Mouse (Mus musculus): ENCODE results near the gene Fbxw9. TPM values are rescaled to one million over a fixed set of nuclear protein-coding genes. Genes with fewer than 3 reads are reported as not detected.
A peak's percentile ranks its signal among the peaks of the same experiment; 100 is the strongest.

Gene Fbxw9
- total RNA-seq, 2 experiments from 2014 or later: 6.8 to 9.1 TPM

DNA sequence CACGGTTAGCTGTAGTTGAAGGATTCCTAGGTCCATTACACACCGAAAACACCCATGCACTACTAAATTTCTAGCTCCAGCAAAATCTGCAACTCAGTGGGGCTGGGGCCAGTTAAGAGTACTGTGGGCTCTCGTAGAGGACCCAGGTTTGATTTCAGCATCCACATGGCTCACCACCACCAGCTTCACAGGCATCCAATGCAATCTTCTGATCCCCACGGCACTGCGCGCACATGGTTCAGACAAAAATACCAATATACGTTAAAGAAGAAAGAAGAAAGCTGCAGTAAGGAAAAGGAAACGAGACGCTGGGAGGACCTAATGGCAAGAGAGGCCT is 23.5 kb upstream of the Fbxw9 start:
- DNase-seq: no peak
- intact Hi-C loops (cut with DNase I): no loop called here

DNA sequence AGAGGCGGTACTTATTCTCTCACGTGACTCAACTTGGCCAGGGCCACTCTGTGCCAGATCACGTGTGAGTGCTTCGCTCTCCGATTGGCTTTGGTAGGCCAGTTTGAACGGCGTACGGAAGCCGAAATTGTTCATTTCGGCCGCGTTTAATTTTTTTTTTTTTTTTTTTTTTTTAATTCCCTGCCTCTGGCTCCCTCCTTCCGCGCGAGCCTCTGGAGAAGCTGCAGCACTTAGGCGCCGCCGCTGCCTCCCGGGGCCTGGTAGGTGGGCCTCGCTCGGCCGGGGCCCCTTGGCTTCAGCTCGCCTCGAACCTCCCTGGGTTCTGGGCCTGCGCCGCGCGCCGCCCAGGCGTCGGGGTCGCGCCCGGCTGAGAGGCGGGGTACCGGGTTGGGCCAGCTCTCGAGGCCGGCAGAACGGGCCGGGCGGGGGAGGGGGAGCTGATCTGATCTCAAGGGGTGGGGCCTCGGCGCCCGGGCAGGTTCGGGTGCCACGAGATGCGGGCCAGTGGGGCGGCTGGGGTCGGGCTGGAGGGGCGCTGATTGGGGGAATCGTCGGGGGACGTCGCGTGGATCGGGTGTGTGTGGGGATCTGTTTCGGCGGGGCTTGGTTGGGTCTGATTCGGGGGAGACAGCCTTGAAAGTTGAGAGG is 23.0 kb upstream of the Fbxw9 start, which contains the start of gene Tnpo2:
Tnpo2 (plus strand) TSS at position 198 of the 648 bp plus-strand sequence.
- peak; percentile 87 to 89 for DNase-seq
- intact Hi-C loops (cut with DNase I): no loop called here

DNA sequence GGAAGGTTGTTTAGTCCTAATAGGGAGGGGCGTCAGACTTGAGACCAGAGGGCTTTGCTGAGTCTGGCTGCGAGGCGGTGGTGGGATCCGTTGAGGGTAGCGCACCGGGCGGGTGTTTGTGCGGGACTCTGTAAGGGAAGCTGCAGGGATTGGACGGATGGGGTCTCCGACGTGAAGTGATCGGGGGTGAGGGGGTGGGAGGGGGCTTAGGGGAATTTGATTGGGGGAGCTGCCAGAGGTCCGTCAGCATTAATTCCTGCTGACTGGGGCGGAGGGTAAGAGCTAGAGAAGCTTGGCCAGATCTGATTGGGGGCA is 22.5 kb upstream of the Fbxw9 start:
- intact Hi-C loops (cut with DNase I): no loop called here
- no peak for DNase-seq

DNA sequence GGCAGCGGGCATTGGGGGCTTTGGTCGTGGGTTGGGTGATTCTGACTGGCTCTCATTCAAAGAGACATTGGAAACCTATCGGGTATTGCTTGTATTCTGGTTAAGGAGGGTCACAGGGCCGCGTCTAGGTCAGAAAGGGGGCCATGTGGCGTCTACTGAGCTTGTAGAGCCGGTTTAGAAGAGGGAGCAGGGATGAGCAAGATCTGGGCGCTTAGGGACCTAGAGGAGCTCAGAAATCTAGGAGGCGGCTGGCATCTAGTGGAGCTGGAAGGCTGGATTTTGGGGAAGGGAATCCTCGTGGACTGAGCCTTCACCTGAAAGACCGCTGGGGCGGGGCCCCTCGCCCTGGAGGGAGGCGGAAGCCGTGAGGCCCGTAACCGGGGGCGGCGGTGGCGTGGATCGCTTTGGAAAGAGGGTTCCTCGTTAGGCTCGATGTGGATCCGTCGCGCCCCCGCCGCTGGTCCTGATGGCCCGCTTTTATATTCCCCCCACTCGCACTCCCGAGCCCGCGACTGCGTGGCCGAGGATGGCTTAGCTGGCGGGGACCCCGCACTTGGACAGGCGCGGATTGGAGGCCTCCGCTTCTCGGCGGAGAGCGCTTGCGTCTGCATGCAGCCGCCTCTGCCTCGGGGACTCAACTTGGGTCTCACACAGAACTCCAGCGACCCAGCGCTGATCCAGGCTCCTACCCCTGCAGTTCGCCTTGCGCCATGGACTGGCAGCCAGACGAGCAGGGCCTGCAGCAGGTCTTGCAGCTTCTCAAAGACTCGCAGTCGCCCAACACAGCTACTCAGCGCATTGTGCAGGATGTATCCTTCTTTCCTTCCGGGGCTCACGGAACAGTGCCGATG is 21.9 kb upstream of the Fbxw9 start:
- peak; percentile 53 to 59 for DNase-seq
- intact Hi-C loops (cut with DNase I): no loop called here

DNA sequence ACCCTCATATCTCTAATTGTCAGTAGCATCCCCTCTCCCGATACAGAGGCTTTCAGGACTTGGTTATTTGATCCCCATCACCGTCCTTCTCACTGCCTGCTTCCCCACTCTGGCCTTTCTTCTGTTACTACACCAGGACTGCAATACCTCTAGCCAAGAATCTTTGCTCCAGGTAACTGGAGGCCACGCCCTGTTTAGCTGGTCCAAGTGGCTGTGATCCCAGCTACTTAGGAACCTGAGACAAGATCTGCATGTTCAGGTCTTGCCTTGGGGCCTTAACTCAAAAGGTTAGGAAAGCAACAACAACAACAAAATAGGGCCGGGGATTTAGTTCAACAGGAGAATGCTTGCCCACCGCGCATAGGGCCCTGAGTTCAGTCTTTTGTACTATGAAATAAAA is 16.2 kb upstream of the Fbxw9 start:
- intact Hi-C loops (cut with DNase I): no loop called here
- DNase-seq: no peak

DNA sequence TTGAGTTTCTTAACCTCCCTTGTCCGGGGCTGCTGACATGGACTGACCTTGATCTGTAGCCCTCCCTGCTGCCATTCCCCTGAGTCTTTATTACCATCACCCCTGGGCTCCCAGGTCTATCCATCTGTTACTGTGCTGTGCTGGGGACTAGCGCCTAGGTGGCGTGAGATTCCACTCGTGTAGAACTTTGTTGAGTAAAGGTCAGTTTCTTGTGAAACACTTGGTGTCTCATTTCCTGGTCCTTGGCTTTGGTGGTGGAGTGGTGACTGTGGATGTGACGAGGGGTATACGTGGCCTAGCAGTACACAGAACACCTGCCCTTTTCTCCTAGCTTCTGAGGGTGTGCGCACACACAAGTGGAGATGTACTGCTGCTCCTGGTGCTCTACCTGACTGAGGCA is 2.5 kb upstream of the Fbxw9 start:
- intact Hi-C loops (cut with DNase I): no loop called here
- no peak for DNase-seq

DNA sequence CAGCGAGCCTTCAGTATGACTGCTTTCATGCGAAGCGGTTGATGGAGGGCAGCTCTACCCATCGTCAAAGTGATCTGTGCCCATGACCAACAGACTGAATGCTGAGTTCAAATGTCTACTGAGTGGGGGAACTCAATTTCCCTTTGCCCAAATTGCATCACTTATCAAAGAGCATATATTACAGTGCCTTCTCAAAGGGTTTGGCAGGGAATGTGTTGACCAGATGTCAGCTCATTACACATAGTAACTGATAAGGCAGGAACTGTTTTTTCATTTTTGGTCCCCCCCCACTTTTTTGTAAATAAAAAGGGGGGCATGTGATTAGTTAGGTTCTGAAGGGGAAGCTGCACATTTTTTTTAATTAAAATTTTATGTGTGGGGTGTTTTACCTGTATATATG is 2.7 kb downstream of the Fbxw9 start:
- intact Hi-C loops (cut with DNase I): no loop called here
- no peak for DNase-seq

DNA sequence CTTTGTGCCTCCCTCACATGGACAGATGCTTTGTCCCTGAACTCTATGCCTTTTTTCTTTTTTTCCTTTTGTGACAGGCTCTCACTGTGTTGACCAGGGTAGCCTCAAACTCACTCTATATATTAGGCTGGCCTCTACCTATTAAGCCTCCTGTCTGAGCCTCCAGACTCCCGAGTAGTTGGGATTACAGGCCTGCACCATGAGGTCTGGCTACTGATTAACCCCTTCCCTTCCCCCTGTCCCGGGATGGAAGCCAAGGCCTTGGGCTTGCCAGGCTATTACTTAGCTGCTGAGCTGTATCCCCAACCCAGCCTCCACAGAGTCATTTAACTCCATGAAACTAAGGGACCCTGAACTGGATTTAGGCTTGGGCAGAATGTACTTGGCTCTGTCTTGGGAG is 5.4 kb downstream of the Fbxw9 start:
- no peak for DNase-seq
- intact Hi-C loops (cut with DNase I): no loop called here

DNA sequence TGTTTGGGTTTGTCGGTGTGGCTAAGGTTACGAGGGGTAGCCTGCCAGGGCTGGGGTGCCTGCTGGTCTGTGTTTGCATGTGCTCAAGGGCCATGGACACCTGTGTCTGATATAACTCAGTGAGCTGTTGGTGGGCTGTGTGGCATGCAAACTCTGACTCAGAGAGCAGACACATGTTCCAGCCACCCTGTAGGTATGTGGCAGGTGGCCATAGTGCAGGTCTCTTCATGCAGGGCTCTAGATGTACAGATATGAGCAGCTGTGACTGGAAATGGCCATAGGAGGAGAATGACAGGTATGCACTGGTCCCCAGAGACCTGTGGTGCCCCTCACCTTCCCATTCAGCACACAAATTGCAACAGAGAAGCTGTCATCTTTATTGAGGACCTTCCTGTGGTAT is 7.3 kb downstream of the Fbxw9 start:
- intact Hi-C loops (cut with DNase I): no loop called here
- no peak for DNase-seq

DNA sequence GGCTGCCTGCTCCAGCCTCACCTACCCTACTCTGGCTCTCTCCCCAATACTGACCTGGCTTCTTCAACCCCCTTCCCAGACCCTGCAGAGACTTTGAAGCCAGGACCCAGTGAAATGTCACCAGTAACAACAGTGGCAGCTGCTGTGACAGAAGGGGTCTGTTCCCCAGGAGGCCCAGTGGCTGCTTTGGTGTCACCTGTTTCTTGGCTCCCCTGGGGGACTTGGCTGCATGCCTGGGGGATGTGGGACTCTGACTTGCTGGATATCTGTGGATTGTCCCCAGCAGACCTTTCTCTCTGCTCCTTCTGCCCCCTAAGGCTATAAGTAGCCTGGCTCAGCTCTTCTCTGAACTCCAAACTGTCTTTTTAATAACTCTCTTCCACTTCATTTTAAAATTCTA is 8.1 kb downstream of the Fbxw9 start, which contains the start of gene Gm5741:
Gm5741 (minus strand) TSS at position 1 of the 400 bp plus-strand sequence.
- intact Hi-C loops (cut with DNase I): no loop called here
- DNase-seq: no peak

DNA sequence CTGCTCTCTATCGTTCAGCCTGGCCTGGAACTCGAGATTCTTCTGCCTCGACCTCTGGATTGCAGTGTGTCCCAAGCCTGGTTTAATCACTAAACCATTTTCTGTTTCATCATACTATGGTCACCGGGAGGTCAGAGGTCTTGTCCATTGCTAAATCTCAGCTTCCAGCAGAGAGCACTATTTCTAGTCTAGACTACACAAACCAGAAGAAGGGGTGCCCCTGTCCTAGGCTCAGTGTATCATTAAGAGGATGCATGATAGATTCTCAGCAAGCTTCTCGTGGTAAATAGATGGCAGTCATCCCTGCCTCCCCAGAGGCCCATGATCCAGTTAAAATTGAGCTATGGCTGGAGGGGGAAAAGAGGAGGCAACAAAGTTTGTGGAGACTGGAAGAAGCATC is 11.2 kb downstream of the Fbxw9 start:
- no peak for DNase-seq
- intact Hi-C loops (cut with DNase I): no loop called here

DNA sequence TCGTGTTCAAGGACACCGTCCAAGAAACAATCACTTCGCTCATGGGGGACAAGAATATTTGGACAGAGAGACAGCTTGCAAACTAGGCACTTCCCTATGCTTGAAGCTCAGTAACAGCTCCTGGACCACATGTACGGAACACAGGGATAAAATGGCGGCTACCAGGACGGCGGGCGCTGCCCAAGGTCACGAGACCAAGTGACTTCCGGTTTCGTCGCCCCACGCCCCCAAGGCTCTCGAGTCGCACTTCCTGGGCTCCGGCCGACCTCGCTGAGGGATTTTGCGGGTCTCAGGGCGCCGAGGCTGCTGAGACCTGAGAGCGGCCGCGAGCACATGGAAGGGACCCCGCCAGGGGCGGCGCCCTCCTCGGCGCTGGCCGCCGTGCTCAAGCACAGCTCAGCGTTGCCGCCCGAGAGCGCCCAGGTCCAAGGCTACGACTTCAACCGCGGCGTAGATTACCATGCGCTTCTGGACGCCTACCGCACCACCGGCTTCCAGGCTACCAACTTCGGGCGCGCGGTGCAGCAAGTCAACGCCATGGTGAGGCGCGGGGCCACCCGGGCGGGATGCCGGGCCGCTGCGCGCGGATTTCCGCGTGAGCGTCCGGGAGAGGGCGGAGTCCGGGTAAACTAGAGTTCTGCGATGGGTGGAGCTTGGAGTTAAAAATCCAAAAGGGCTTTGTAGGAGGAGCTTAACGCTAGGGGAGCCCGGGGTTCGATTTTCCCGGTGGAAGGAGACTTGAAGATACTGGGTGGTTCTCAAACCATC is 11.8 kb downstream of the Fbxw9 start, which contains the start of gene Dhps:
Dhps (plus strand) TSS at position 244 of the 768 bp plus-strand sequence.
- peak; percentile 88 to 92 for DNase-seq
- intact Hi-C loops (cut with DNase I): no loop called here

DNA sequence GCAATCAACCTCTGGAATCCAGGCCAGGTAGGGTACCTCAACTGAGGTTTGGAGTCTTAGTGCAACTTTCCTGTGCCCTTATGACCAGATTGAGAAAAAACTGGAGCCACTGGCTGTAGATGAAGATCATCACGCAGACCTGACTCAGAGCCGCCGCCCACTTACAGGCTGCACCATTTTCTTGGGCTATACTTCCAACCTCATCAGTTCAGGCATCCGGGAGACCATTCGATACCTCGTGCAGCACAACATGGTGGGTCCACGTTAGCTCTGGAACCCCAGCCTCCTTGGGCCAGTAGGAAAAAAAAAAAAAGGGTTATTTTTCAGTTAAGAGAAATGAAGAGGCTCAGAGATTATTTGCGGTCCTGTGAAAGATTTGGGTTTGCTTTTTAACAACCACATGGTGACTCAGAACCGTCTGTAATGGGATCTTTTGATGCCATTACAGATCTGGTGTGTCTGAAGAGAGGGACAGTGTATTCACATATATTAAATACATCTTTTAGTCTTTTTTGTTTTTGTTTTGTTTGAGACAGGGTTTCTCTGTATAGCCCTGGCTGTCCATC is 12.6 kb downstream of the Fbxw9 start:
- intact Hi-C loops (cut with DNase I): no loop called here
- DNase-seq: no peak

DNA sequence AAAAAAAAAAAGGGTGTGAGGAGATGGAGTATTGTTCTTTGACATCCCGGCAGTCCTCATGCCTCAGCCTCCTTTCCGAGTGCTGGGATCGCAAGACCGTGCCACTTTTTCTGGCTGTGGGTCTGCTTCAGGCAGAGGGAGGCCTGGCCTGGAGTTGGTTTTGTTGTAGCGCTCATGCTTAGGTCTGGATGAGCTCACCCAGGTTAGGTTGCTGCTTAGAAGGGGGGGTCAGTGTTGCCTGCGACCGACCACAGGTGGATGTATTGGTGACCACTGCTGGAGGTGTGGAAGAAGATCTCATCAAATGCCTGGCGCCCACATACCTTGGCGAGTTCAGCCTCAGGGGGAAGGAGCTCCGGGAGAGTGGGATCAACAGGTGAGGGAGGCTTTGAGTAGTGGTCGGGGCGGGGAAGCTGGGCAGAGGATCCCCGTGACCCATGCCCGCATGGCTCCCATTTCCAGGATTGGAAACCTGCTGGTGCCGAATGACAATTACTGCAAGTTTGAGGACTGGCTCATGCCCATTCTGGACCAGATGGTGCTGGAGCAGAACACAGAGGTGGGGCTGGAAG is 13.3 kb downstream of the Fbxw9 start:
- no peak for DNase-seq
- intact Hi-C loops (cut with DNase I): no loop called here

DNA sequence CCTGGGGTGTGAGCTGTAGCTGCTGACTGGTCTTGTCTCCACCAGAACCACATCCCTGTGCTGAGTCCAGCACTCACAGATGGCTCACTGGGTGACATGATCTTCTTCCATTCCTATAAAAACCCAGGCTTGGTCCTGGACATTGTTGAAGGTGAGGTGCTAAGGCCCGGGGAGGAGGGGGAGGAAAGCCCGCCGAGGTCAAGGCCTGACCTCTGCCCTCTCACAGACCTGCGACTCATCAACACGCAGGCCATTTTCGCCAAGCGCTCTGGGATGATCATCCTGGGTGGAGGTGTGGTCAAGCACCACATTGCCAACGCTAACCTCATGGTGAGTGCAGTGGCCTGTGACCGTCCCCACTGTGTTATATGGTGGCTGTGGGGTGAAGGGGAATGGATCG is 14.3 kb downstream of the Fbxw9 start:
- intact Hi-C loops (cut with DNase I): no loop called here
- no peak for DNase-seq

DNA sequence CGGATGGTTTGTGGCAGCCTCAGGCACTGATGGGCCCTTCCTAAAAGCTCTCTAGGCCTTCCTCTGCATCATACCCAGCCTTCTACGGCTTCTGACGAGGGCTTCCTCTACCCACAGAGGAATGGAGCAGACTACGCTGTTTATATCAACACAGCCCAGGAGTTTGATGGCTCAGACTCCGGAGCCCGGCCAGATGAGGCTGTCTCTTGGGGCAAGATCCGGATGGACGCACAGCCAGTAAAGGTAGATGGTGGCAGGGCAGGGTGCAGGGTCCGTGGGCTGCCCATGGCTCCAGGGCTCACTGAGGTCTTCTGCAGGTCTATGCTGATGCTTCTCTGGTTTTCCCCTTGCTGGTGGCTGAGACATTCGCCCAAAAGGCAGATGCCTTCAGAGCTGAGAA is 14.8 kb downstream of the Fbxw9 start:
- no peak for DNase-seq
- intact Hi-C loops (cut with DNase I): loop anchor here (5.0 kb wide), 1 partner anchor 213 kb away; no protein-coding TSS in a partner anchor

DNA sequence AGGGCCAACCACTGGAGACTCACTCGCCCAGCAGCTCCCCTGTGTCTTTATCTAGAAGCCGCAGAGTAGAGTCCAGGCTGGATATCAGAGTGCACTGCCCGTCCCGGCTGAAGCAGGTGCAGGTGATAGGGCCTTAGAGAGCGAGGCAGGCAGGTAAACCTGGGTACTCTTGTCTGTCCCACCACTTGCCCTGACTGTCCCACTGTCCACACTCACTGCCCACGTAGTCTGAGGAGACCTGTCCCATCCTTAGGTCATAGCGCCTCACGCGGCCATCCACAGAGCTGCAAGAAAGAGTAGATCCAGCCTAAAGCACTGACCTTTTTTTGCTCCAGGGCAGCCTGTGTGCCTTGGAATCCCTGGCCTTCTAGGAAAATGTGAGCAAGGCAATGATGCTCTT is 16.1 kb downstream of the Fbxw9 start:
- intact Hi-C loops (cut with DNase I): loop anchor here (2.0 to 5.0 kb wide), 2 partner anchors 95 to 211 kb away; no protein-coding TSS in a partner anchor
- peak; percentile 51 to 59 for DNase-seq

DNA sequence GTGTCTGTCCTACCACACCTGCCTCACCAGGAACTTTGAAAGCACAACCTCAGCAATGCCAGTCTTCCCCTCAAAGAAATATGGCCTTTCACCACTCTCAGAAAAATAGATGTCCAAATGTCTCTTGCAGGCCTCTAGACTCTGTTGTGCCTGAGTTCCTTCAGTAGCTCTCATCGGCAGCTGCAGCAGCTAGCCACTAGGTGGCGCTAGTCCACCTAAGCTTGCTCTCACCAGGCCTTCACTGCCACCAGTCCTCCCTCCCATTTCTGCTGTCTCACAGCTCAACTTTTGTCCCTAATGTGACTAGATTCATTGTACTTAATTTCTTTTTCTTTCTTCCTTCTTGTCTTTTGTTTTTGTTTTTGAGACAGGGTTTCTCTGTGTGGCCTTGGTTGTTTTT is 17.1 kb downstream of the Fbxw9 start:
- intact Hi-C loops (cut with DNase I): loop anchor here (2.0 to 5.0 kb wide), 2 partner anchors 94 to 210 kb away; no protein-coding TSS in a partner anchor
- DNase-seq: peak; percentile 77 to 88

DNA sequence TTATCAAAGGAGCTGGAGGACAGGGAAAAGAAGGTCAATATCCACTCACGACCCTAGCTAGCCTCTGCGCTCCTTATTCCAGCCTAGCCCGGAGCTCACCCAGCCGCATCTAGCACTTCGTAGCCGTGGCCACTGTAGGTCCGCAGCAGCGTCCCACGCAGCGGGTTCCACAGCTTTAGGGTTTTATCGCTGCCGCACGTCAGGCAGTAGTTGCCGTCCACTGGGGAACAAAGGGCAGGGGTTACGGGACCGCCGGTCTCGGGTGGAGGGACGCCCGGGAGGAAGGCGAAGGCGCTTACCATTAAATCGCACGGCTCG is 20.3 kb downstream of the Fbxw9 start:
- no peak for DNase-seq
- intact Hi-C loops (cut with DNase I): loop anchor here (5.0 kb wide), 1 partner anchor 322 kb away; no protein-coding TSS in a partner anchor

DNA sequence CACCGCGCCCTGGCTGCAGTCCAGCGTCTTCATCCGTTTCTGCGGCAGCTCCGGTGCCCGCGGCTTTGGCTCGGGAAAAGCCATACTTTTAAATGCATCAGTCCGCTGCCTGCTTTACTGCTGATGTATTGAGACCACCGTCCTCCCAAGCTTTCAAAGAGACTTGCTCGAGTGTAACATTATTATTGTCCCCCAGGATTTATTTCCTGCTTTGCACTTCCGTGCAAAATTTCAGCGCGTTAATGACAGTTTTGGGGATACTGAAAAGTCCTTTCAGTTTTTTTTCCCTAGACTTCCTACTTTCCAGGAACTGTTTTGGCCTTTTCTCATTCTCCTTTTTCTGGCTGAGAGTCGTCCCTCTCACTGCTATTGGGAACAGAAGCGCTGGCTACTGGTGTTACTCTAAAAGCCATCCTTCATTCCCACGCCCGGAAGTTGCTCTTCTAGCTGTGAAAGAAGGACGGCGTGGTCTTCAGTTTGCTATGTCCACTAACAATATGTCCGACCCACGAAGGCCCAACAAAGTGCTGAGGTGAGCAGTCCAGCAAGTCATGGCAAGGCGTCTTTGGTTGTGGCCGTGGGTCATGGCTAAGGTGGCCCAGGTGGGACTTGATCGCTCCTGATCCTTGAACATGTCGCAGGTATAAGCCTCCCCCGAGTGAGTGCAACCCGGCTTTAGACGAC is 20.8 kb downstream of the Fbxw9 start, which contains the start of gene Wdr83os:
Wdr83os (plus strand) TSS at position 209 of the 684 bp plus-strand sequence.
- intact Hi-C loops (cut with DNase I): loop anchor here (5.0 kb wide), 1 partner anchor 322 kb away; no protein-coding TSS in a partner anchor
- peak; percentile 50 to 72 for DNase-seq
